Mouse (Mus musculus): ENCODE measurements at regions not wholly inside any gene's neighbourhood (a gene's known extent, or its start where the extent isn't known, plus 50 kb on each side); places are given as distances from the start of the nearest gene placed in this dataset.
"Not testable (repeated sequence)": the region's sequence is repeated elsewhere in the genome, so short reads cannot be mapped to it uniquely, and the experiment has no call there.

DNA sequence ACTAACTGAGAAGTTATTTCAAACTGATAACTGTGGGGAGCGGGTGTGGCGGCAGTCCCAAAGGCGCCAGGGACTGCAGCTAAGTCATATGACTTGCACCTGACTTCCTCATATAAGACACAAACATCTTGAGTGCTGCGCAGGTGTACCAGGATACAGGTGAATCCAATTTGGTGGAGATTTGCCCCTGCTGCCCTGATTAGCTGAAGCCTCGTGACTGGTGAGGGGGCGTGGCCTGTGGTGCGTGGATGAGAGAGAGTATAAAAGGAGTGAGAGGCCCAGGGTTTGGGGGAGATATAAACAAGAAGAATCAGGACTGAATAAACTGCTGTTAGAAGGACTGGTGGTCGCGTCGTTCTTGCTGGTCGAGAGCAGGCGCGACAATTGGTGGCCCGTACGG, 731.6 kb upstream of the Pcdh10 start:
- DNase-seq (ENCODE audit: low read depth, low spot score), result not testable (repeated sequence)

DNA sequence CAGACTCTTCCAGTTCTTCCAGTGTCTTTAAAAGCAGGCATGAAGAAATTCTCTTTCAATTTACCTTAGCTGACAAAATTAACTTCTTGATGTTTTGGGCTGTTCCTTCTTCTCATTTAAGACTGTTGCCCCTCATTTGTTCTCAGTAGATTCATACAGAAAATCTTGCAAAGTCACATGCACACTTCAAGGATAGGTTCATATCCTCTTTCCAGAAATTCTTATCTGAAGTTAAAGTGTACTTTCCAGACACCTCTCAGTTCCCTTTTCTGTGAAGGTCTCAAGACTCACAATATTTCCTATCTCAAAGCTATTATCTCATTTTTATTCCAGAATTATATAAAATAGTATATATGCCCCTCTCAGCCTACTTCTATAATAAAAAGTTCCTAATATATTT, 681.8 kb upstream of the Pcdh10 start:
- DNase-seq (ENCODE audit: low read depth, low spot score), result no peak

- no peak for DNase-seq (ENCODE audit: low read depth, low spot score)
These were observed 681.1 kb upstream of the Pcdh10 start for GRCm38 (mm10) chr3:44697000-44697681.

DNA sequence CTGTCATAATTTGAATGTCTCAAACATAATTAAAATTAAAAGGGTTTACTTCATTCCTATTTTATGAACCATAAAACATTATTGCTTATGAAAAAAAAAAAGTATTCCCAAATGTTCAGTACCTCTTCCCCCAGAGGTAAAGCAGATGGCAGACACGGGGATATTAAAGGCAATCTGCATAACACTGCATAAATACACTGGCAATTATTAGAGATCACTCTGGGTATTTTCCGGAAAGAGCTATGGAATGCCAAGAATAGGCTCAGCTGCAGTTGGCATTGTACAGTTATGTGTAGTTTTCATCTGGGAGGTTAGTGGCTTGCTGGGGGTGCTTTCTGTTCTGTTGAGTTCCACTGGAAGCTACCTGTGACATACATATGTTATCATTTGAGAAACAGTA, 677.1 kb upstream of the Pcdh10 start:
- DNase-seq (ENCODE audit: low read depth, low spot score), result no peak

DNA sequence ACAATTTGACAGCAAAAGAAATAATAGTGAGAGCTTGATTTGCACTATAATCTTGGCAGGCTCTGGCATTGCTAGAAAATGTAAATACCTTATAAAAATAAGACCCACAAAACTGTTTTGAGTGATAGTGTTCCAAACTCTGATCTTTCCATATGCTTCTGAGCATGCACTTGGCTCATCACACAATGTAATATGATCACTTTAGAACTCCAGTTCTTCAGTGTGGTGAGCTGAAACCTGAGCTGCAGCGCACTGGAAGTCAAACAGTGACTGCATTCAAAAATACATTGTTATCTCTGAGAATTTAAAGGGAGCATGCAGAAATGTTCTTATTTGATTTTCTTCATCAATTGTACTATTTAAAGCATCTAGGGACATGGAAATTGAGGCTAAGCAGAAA, 672.5 kb upstream of the Pcdh10 start:
- DNase-seq (ENCODE audit: low read depth, low spot score), result peak; percentile 3

DNA sequence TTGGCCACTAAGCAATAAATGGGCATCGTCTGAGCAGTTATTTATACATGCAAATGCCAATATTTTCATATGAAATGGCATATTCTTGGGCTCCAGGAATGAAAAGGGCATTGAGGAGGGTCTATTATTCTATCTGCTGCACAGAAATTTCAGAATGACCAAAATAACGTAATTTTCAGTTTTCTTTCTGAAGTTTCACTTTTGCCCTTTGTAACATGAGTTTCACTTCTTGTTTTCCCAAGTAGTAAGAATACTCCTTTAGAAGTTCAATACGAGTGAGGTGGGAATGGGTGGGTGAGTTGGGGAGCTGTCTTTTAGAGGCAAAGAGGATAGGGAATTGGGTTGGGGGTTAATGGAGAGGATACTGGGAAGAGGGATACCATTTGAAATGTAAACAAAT, 662.7 kb upstream of the Pcdh10 start:
- DNase-seq (ENCODE audit: low read depth, low spot score), result no peak

Measured in embryo, embryonic 11.5 days (tissue).